Mouse (Mus musculus) liver, embryonic 15.5 days (tissue): ENCODE results near the gene Aurkaip1. TPM values are rescaled to one million over a fixed set of nuclear protein-coding genes. Genes with fewer than 3 reads are reported as not detected.

Experiments
- ATAC-seq: fragments of 200-750 bp; cut with Nextera tagmentation; 2 replicates; pipeline ENCODE4 v1.8.0; 2017; ENCODE audit warnings: moderate number of reproducible peaks, mild to moderate bottlenecking, moderate library complexity; ENCODE audit not compliant: insufficient read depth
- H3K27ac ChIP-seq: fragments of 300-500 bp; sonication (generic); replicated peaks from 2 replicates; pipeline ENCODE4 v1.5.1; 2015; ENCODE audit warnings: mild to moderate bottlenecking, inconsistent platforms
- H3K27me3 ChIP-seq: fragments of 300-500 bp; sonication (generic); 2 replicates; pipeline ENCODE4 v1.6.1; 2015; ENCODE audit warnings: mild to moderate bottlenecking, inconsistent platforms
- H3K36me3 ChIP-seq: fragments of 300-500 bp; sonication (generic); replicated peaks from 2 replicates; pipeline ENCODE4 v1.6.1; 2015; ENCODE audit warnings: moderate library complexity, mild to moderate bottlenecking, inconsistent platforms
- H3K4me1 ChIP-seq: fragments of 300-500 bp; sonication (generic); replicated peaks from 2 replicates; pipeline ENCODE4 v1.6.1; 2015; ENCODE audit warnings: inconsistent platforms
- H3K4me2 ChIP-seq: fragments of 300-500 bp; sonication (generic); 2 replicates; pipeline ENCODE4 v1.6.1; 2015; ENCODE audit warnings: moderate library complexity, mild to moderate bottlenecking, inconsistent platforms
- H3K4me3 ChIP-seq: fragments of 300-500 bp; sonication (generic); replicated peaks from 2 replicates; pipeline ENCODE4 v1.5.1; 2015; ENCODE audit warnings: mild to moderate bottlenecking, inconsistent platforms
- H3K9ac ChIP-seq: fragments of 300-500 bp; sonication (generic); 2 replicates; pipeline ENCODE4 v1.6.1; 2015; ENCODE audit warnings: moderate library complexity, mild to moderate bottlenecking, inconsistent platforms
- H3K9me3 ChIP-seq: fragments of 300-500 bp; sonication (generic); replicated peaks from 2 replicates; pipeline ENCODE4 v1.6.1; 2016; ENCODE audit warnings: inconsistent platforms
- WGBS: fragments of 180-500 bp; shearing (Covaris S2); methylation state at CpG from one replicate; pipeline ENCODE4 v1.1.7; 2015; ENCODE audit warnings: mixed read lengths; ENCODE audit not compliant: insufficient replicate concordance; 5-methylcytosine and 5-hydroxymethylcytosine counted together
- polyA plus RNA-seq: library from polyadenylated mRNA; unstranded; fragments of >200 nt; fragmentation: Nextera tagmentation; extraction: Ambion mirVana; gene quantifications from 2 replicates; pipeline ENCODE4 v1.2.1, GENCODE M21; 2015

Gene Aurkaip1
- polyA plus RNA-seq, 1 experiment from 2014 or later = 108 TPM

GRCm38 (mm10) chr4:155841651-155842270 lies 10.7 kb downstream of the Aurkaip1 start:
- Histone ChIP-seq H3K27me3 (peaks cover 43% of the 10 kb centered on the region), H3K4me2 (peak overlapping the region; percentile 87), H3K9ac (peak overlapping the region; percentile 57; the same call in 1 of the 2 replicates), H3K4me3 (peak overlapping the region; percentile 60), H3K27ac (no peak overlapping the region), H3K36me3 (no peaks in the 10 kb centered on the region), H3K4me1 (peaks cover 42% of the 10 kb centered on the region), H3K9me3 (no peaks in the 10 kb centered on the region)
- 47% methylated on average over 38 of the region's 38 CpGs for WGBS
- ATAC-seq = no peak; the same call in 1 of the 2 replicates

DNA sequence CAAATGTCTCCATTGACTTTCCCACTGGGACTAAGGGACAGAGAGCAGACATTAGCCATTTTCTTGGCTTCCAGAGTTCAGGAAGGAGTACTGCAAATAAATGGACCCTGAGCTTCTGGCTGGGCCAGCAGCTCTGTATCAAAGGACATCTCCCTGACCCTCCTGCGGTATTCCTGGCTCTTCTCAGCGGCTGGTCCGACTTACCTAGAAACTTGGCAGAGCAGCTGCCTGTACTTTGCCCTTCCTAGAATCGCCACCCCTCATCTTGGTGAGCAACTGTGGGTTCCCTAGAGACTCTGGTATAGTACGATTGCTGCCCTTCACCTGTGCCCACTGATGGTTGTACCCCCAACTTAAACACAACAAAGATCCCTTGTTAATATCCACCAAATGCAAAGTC lies 12.2 kb downstream of the Aurkaip1 start:
- peaks cover 43% of the 10 kb centered on the region for H3K4me1 ChIP-seq
- no peak for ATAC-seq
- no peak overlapping the region for H3K4me3 ChIP-seq
- H3K4me2 ChIP-seq = no peak overlapping the region
- 69% methylated on average over 5 of the region's 5 CpGs for WGBS
- no peak overlapping the region for H3K27ac ChIP-seq
- H3K27me3 ChIP-seq = peaks cover 43% of the 10 kb centered on the region
- no peak overlapping the region for H3K9ac ChIP-seq
- no peaks in the 10 kb centered on the region for H3K9me3 ChIP-seq
- H3K36me3 ChIP-seq = no peaks in the 10 kb centered on the region

DNA sequence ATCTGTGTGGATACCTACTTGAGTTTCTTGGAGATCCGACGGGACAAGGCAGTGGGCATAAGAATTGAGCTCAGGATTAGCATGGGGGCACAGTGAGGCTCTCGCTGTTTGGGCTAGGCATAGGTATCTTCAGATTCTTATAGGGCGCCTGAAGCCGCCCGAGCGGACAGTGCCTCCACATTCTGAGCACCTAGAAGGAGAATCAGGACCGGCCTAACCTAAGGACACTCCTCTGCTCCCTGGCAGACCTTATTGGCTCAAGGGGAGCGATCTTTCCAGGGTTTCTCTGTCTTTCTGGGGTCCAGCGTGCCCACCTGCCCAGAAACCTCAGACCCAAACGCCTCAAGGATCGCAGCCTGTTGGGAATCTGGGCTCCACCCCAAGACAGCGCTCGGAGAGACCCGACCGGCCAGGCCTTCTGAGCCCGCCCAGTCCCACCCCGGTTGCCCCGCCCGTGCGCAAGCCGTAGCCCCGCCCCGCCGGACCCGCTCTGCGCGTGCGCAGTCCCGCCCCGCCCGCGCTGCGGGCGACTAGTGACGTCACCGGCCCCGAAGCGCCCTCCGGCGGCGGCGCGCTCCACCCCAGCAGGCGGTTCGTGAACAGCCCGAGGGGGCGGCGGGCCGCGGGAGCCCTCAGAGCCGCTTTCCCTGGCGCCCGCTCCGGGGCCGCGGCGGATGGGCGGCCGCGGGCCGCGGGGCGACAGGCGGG lies 16.0 kb downstream of the Aurkaip1 start, which contains the start of gene Dvl1:
Gene Dvl1 (plus strand): TSS at position 532 of the 708 bp plus-strand sequence.
- H3K9me3 ChIP-seq = no peaks in the 10 kb centered on the region
- H3K36me3 ChIP-seq = no peaks in the 10 kb centered on the region
- WGBS = 3% methylated on average over 64 of the region's 65 CpGs
- peaks cover 46% of the 10 kb centered on the region for H3K4me1 ChIP-seq
- H3K4me3 ChIP-seq = peak within 1 kb of the TSS; percentile 87
- H3K4me2 ChIP-seq = peak within 1 kb of the TSS; percentile 98
- peak within 1 kb of the TSS; percentile 86 for H3K27ac ChIP-seq
- peak; percentile 90 for ATAC-seq
- peaks cover 16% of the 10 kb centered on the region for H3K27me3 ChIP-seq
- peak within 1 kb of the TSS; percentile 94 for H3K9ac ChIP-seq

GRCm38 (mm10) chr4:155847591-155848352 lies 16.7 kb downstream of the Aurkaip1 start:
- Histone ChIP-seq H3K9me3 (no peaks in the 10 kb centered on the region), H3K4me2 (peak overlapping the region; percentile 98), H3K4me3 (peak overlapping the region; percentile 87), H3K27me3 (peaks cover 10% of the 10 kb centered on the region), H3K36me3 (no peaks in the 10 kb centered on the region), H3K9ac (peak overlapping the region; percentile 94), H3K4me1 (peaks cover 50% of the 10 kb centered on the region), H3K27ac (peak overlapping the region; percentile 86)
- 2% methylated on average over 63 of the region's 69 CpGs for WGBS
- peak; percentile 69 for ATAC-seq

GRCm38 (mm10) chr4:155848434-155849095 lies 17.5 kb downstream of the Aurkaip1 start:
- 0 out of 2 replicates have a peak overlapping the region, but pooled peaks have one; percentile 19 for H3K27ac ChIP-seq

DNA sequence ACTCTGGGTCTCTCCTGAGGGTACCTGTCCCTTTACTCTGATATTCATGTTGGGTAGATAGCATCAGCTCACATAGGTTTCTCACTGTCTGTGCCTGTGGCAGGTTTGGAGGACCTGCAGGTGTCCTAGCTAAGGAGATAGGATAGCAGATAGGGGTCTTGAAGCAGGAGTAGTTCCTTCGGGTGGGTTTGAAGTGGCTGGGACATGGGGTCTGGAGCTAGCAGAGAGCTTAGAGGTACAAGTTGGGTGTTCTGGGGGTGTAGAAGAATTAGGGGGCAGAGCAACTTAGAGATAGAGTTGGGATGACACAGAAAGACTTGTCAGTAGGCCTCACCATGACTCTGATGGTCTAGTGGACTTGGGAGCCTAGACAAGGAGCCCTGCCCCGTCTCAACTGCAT lies 18.3 kb downstream of the Aurkaip1 start:
- WGBS = 77% methylated on average over 2 of the region's 2 CpGs
- Histone ChIP-seq H3K4me2 (peak overlapping the region; percentile 98), H3K36me3 (peaks cover 13% of the 10 kb centered on the region), H3K27me3 (peaks cover 4% of the 10 kb centered on the region; the same call in 1 of the 2 replicates), H3K9me3 (no peaks in the 10 kb centered on the region), H3K4me3 (no peak overlapping the region), H3K27ac (no peak overlapping the region), H3K4me1 (peaks cover 50% of the 10 kb centered on the region), H3K9ac (no peak overlapping the region)
- no peak for ATAC-seq

More at GRCm38 (mm10) chr4:155848434-155849095, 17.5 kb downstream of the Aurkaip1 start:
- peaks cover 7% of the 10 kb centered on the region; the same call in 1 of the 2 replicates for H3K36me3 ChIP-seq
- peaks cover 4% of the 10 kb centered on the region; the same call in 1 of the 2 replicates for H3K27me3 ChIP-seq
- peak overlapping the region; percentile 94 for H3K9ac ChIP-seq
- WGBS = 55% methylated on average over 7 of the region's 7 CpGs
- peak overlapping the region; percentile 98 for H3K4me2 ChIP-seq
- ATAC-seq = no peak
- peaks cover 50% of the 10 kb centered on the region for H3K4me1 ChIP-seq
- peak overlapping the region; percentile 87 for H3K4me3 ChIP-seq
- H3K9me3 ChIP-seq = no peaks in the 10 kb centered on the region

- 65% methylated on average over 3 of the region's 3 CpGs for WGBS
- no peak overlapping the region for H3K4me3 ChIP-seq
- peak overlapping the region; percentile 98 for H3K4me2 ChIP-seq
- no peak for ATAC-seq
- peak overlapping the region; percentile 25; the same call in 1 of the 2 replicates for H3K27ac ChIP-seq
- peaks cover 4% of the 10 kb centered on the region; the same call in 1 of the 2 replicates for H3K27me3 ChIP-seq
- no peaks in the 10 kb centered on the region for H3K9me3 ChIP-seq
- H3K4me1 ChIP-seq = peaks cover 50% of the 10 kb centered on the region
- peaks cover 19% of the 10 kb centered on the region for H3K36me3 ChIP-seq
- H3K9ac ChIP-seq = no peak overlapping the region
Measured at GRCm38 (mm10) chr4:155849792-155850451, 18.9 kb downstream of the Aurkaip1 start.

- 84% methylated on average over 3 of the region's 3 CpGs for WGBS
- no peak for ATAC-seq
- Histone ChIP-seq H3K4me1 (peaks cover 55% of the 10 kb centered on the region), H3K4me3 (no peak overlapping the region), H3K27me3 (peaks cover 3% of the 10 kb centered on the region; the same call in 1 of the 2 replicates), H3K9ac (no peak overlapping the region), H3K4me2 (no peak overlapping the region), H3K36me3 (peaks cover 33% of the 10 kb centered on the region), H3K9me3 (no peaks in the 10 kb centered on the region), H3K27ac (no peak overlapping the region)
Measured at GRCm38 (mm10) chr4:155851368-155851767, 20.3 kb downstream of the Aurkaip1 start.

DNA sequence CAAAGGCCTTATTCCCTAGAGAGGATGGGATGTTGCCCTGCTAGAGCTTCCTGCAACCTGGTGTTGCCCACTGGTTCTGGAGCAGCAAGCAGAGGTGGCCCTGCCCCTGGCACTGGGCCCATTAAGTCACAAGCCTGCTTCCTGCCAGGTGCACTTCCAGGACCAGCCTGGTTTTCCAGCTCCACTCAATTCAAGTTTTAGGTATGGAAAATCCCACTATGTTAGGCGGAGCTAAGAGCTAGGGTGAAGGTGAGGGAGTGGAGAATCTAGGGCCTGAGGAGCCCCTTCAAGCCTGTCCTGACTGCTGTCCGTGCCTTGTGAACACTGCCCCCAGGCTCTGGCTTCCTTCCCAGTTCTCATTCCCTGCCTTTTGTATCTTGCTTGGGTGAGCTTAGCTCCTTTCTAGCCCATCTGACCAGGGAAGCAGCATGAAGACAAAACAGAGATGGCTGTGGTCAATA lies 20.9 kb downstream of the Aurkaip1 start:
- ATAC-seq = no peak
- no peaks in the 10 kb centered on the region for H3K27me3 ChIP-seq
- H3K4me2 ChIP-seq = no peak overlapping the region
- H3K27ac ChIP-seq = no peak overlapping the region
- 77% methylated on average over 2 of the region's 2 CpGs for WGBS
- H3K4me1 ChIP-seq = peaks cover 55% of the 10 kb centered on the region
- H3K36me3 ChIP-seq = peaks cover 39% of the 10 kb centered on the region
- no peak overlapping the region for H3K9ac ChIP-seq
- no peaks in the 10 kb centered on the region for H3K9me3 ChIP-seq
- no peak overlapping the region for H3K4me3 ChIP-seq

GRCm38 (mm10) chr4:155853421-155853820 lies 22.3 kb downstream of the Aurkaip1 start:
- Histone ChIP-seq H3K4me2 (no peak overlapping the region), H3K4me1 (peaks cover 46% of the 10 kb centered on the region), H3K9me3 (no peaks in the 10 kb centered on the region), H3K36me3 (peaks cover 53% of the 10 kb centered on the region), H3K27ac (no peak overlapping the region), H3K27me3 (no peaks in the 10 kb centered on the region), H3K9ac (no peak overlapping the region), H3K4me3 (no peak overlapping the region)
- WGBS = 86% methylated on average over 9 of the region's 9 CpGs
- ATAC-seq = no peak
